Mouse (Mus musculus): ENCODE measurements at regions not wholly inside any gene's neighbourhood (a gene's known extent, or its start where the extent isn't known, plus 50 kb on each side); places are given as distances from the start of the nearest gene placed in this dataset.

- TF ChIP-seq CTCF (IDR thresholded peaks at IDR 0.05; ENCODE audit: low read depth, low read length) = no peak
- TF ChIP-seq POLR2A (IDR thresholded peaks at IDR 0.05; ENCODE audit: extremely low read depth, insufficient read depth, low read length) = no peak
Observed at GRCm38 (mm10) chr3:18624381-18625145, 676.4 kb downstream of the Cypt12 start.
